Mouse (Mus musculus): ENCODE results near the gene Wdr82. TPM values are rescaled to one million over a fixed set of nuclear protein-coding genes. Genes with fewer than 3 reads are reported as not detected.

Gene Wdr82
- polyA plus RNA-seq, 1 experiment from 2014 or later = 27.7 TPM

- H3K9me3 ChIP-seq = no peaks in the 10 kb centered on the region
- peaks cover 59% of the 10 kb centered on the region for H3K4me1 ChIP-seq (replicated peaks)
- H3K27me3 ChIP-seq = no peaks in the 10 kb centered on the region
- WGBS = under 1% methylated on average over 61 of the region's 61 CpGs
- H3K9ac ChIP-seq = peak within 1 kb of the TSS; percentile 86
- peak; percentile 82 for ATAC-seq (ENCODE audit: low read depth)
- 0 out of 2 replicates have a peak, but pooled peaks cover 2% of the 10 kb centered on the region for H3K36me3 ChIP-seq
- H3K4me2 ChIP-seq = peak within 1 kb of the TSS; percentile 77
- H3K4me3 ChIP-seq = peak within 1 kb of the TSS; percentile 71
- H3K27ac ChIP-seq (replicated peaks) = peak within 1 kb of the TSS; percentile 79
Observed at GRCm38 (mm10) chr9:106202819-106203636, 32.3 kb downstream of the Wdr82 start, which contains the start of gene Twf2. Gene Twf2, plus strand, starts transcription at chr9:106203108.

GRCm38 (mm10) chr9:106203990-106204851 lies 33.5 kb downstream of the Wdr82 start:
- H3K27ac ChIP-seq (replicated peaks) = no peak overlapping the region; the same call in 1 of the 2 replicates
- peaks cover 55% of the 10 kb centered on the region for H3K4me1 ChIP-seq (replicated peaks)
- peak overlapping the region; percentile 77 for H3K4me2 ChIP-seq
- 76% methylated on average over 7 of the region's 7 CpGs for WGBS
- ATAC-seq (ENCODE audit: low read depth) = no peak
- peak overlapping the region; percentile 86 for H3K9ac ChIP-seq
- peaks cover 13% of the 10 kb centered on the region; the same call in 1 of the 2 replicates for H3K36me3 ChIP-seq
- no peaks in the 10 kb centered on the region for H3K9me3 ChIP-seq
- no peaks in the 10 kb centered on the region for H3K27me3 ChIP-seq
- peak overlapping the region; percentile 71 for H3K4me3 ChIP-seq

- no peak for ATAC-seq (ENCODE audit: low read depth)
- no peaks in the 10 kb centered on the region for H3K27me3 ChIP-seq
- H3K27ac ChIP-seq (replicated peaks) = no peak overlapping the region
- WGBS = 80% methylated on average over 7 of the region's 7 CpGs
- no peak overlapping the region for H3K4me2 ChIP-seq
- no peaks in the 10 kb centered on the region for H3K9me3 ChIP-seq
- H3K4me3 ChIP-seq = no peak overlapping the region
- peaks cover 17% of the 10 kb centered on the region; the same call in 1 of the 2 replicates for H3K36me3 ChIP-seq
- H3K9ac ChIP-seq = no peak overlapping the region
- peaks cover 47% of the 10 kb centered on the region for H3K4me1 ChIP-seq (replicated peaks)
Observed at GRCm38 (mm10) chr9:106205713-106206290, 35.1 kb downstream of the Wdr82 start.

- H3K4me3 ChIP-seq = no peak overlapping the region
- ATAC-seq (ENCODE audit: low read depth) = no peak
- 80% methylated on average over 2 of the region's 2 CpGs for WGBS
- no peaks in the 10 kb centered on the region for H3K27me3 ChIP-seq
- peaks cover 54% of the 10 kb centered on the region for H3K4me1 ChIP-seq (replicated peaks)
- no peak overlapping the region for H3K27ac ChIP-seq (replicated peaks)
- peaks cover 17% of the 10 kb centered on the region; the same call in 1 of the 2 replicates for H3K36me3 ChIP-seq
- H3K9ac ChIP-seq = no peak overlapping the region
- no peaks in the 10 kb centered on the region for H3K9me3 ChIP-seq
- H3K4me2 ChIP-seq = no peak overlapping the region
Observed at GRCm38 (mm10) chr9:106206515-106206914, 35.8 kb downstream of the Wdr82 start.

- H3K27me3 ChIP-seq = no peaks in the 10 kb centered on the region
- 0 out of 2 replicates have a peak overlapping the region, but pooled peaks have one; percentile 34 for H3K9ac ChIP-seq
- H3K4me1 ChIP-seq (replicated peaks) = peaks cover 57% of the 10 kb centered on the region
- H3K9me3 ChIP-seq = no peaks in the 10 kb centered on the region
- H3K36me3 ChIP-seq = peaks cover 27% of the 10 kb centered on the region
- ATAC-seq (ENCODE audit: low read depth) = no peak
- H3K4me3 ChIP-seq = no peak overlapping the region
- no peak overlapping the region for H3K27ac ChIP-seq (replicated peaks)
- 89% methylated on average over 5 of the region's 5 CpGs for WGBS
- H3K4me2 ChIP-seq = no peak overlapping the region
Observed at GRCm38 (mm10) chr9:106208181-106208580, 37.5 kb downstream of the Wdr82 start.

GRCm38 (mm10) chr9:106209954-106210353 lies 39.2 kb downstream of the Wdr82 start:
- WGBS = 91% methylated on average over 4 of the region's 4 CpGs
- Histone ChIP-seq H3K9me3 (no peaks in the 10 kb centered on the region), H3K9ac (no peak overlapping the region), H3K4me1 (replicated peaks) (peaks cover 39% of the 10 kb centered on the region), H3K27ac (replicated peaks) (no peak overlapping the region), H3K36me3 (peaks cover 45% of the 10 kb centered on the region), H3K27me3 (no peaks in the 10 kb centered on the region), H3K4me2 (no peak overlapping the region), H3K4me3 (no peak overlapping the region)
- ATAC-seq (ENCODE audit: low read depth) = no peak

GRCm38 (mm10) chr9:106210853-106211609 lies 40.3 kb downstream of the Wdr82 start:
- Histone ChIP-seq H3K36me3 (peaks cover 55% of the 10 kb centered on the region), H3K27ac (replicated peaks) (0 out of 2 replicates have a peak overlapping the region, but pooled peaks have one; percentile 38), H3K4me2 (peak overlapping the region; percentile 54), H3K4me1 (replicated peaks) (peaks cover 29% of the 10 kb centered on the region), H3K4me3 (peak overlapping the region; percentile 32; the same call in 1 of the 2 replicates), H3K27me3 (no peaks in the 10 kb centered on the region), H3K9ac (peak overlapping the region; percentile 68), H3K9me3 (no peaks in the 10 kb centered on the region)
- 33% methylated on average over 9 of the region's 9 CpGs for WGBS
- ATAC-seq (ENCODE audit: low read depth) = no peak

GRCm38 (mm10) chr9:106211680-106212593 lies 41.2 kb downstream of the Wdr82 start:
- peaks cover 60% of the 10 kb centered on the region for H3K36me3 ChIP-seq
- peak overlapping the region; percentile 68 for H3K9ac ChIP-seq
- 17% methylated on average over 37 of the region's 37 CpGs for WGBS
- H3K4me1 ChIP-seq (replicated peaks) = peaks cover 20% of the 10 kb centered on the region
- H3K27ac ChIP-seq (replicated peaks) = 0 out of 2 replicates have a peak overlapping the region, but pooled peaks have one; percentile 38
- no peaks in the 10 kb centered on the region for H3K9me3 ChIP-seq
- peak overlapping the region; percentile 32 for H3K4me3 ChIP-seq
- peak; percentile 87 for ATAC-seq (ENCODE audit: low read depth)
- H3K4me2 ChIP-seq = peak overlapping the region; percentile 54
- H3K27me3 ChIP-seq = no peaks in the 10 kb centered on the region

GRCm38 (mm10) chr9:106212594-106212981 lies 41.9 kb downstream of the Wdr82 start:
- WGBS = 90% methylated on average over 12 of the region's 12 CpGs
- H3K9ac ChIP-seq = no peak overlapping the region
- no peaks in the 10 kb centered on the region for H3K9me3 ChIP-seq
- H3K27ac ChIP-seq (replicated peaks) = no peak overlapping the region
- 0 out of 2 replicates have a peak, but pooled peaks have one; percentile 1 for ATAC-seq (ENCODE audit: low read depth)
- no peaks in the 10 kb centered on the region for H3K27me3 ChIP-seq
- no peak overlapping the region for H3K4me3 ChIP-seq
- H3K36me3 ChIP-seq = peaks cover 60% of the 10 kb centered on the region
- H3K4me1 ChIP-seq (replicated peaks) = peaks cover 16% of the 10 kb centered on the region
- H3K4me2 ChIP-seq = no peak overlapping the region

- H3K36me3 ChIP-seq = peaks cover 43% of the 10 kb centered on the region
- H3K27me3 ChIP-seq = no peaks in the 10 kb centered on the region
- no peaks in the 10 kb centered on the region for H3K9me3 ChIP-seq
- no peak overlapping the region for H3K9ac ChIP-seq
- peaks cover 16% of the 10 kb centered on the region for H3K4me1 ChIP-seq (replicated peaks)
- no peak overlapping the region for H3K4me2 ChIP-seq
- no peak for ATAC-seq (ENCODE audit: low read depth)
- H3K27ac ChIP-seq (replicated peaks) = no peak overlapping the region
- 88% methylated on average over 6 of the region's 6 CpGs for WGBS
- H3K4me3 ChIP-seq = no peak overlapping the region
Observed at GRCm38 (mm10) chr9:106215341-106216125, 44.8 kb downstream of the Wdr82 start.

Data from neural tube, embryonic 13.5 days (tissue).